Mouse (Mus musculus): Measurements from ENCODE around the gene Zbtb1.

- TF ChIP-seq CTCF (conservative IDR thresholded peaks at IDR 0.05; ENCODE audit: insufficient read depth, insufficient read length, low read depth, low read length) (no peak), POLR2A (IDR thresholded peaks at IDR 0.05; ENCODE audit: low read depth, low read length) (no peak)
Observed at GRCm38 (mm10) chr12:76397281-76397680, 27.2 kb downstream of the Zbtb1 start.

Measured in kidney, adult 2 months (tissue).